Mouse (Mus musculus) hindbrain, embryonic 14.5 days (tissue): Measurements from ENCODE around the gene Ndst2. TPM values are rescaled to one million over a fixed set of nuclear protein-coding genes. Genes with fewer than 3 reads are reported as not detected.
A peak's percentile ranks its signal among the peaks of the same experiment; 100 is the strongest.

Source experiments
- ATAC-seq: fragments of 200-750 bp; cut with Nextera tagmentation; 2 replicates; pipeline ENCODE4 v1.8.0; 2017; ENCODE audit warnings: moderate number of reproducible peaks, mild to moderate bottlenecking, moderate TSS enrichment, moderate library complexity; ENCODE audit not compliant: low FRiP score
- DNase-seq: peaks from one replicate; pipeline ENCODE4 v3.0.0-alpha.2; 2015; ENCODE audit warnings: low spot score
- H3K27ac ChIP-seq: fragments of 300-500 bp; sonication (generic); 2 replicates; pipeline ENCODE4 v1.5.1; 2014; ENCODE audit warnings: mild to moderate bottlenecking, moderate library complexity
- H3K27me3 ChIP-seq: fragments of 300-500 bp; sonication (generic); 2 replicates; pipeline ENCODE4 v1.6.1; 2014; ENCODE audit warnings: mild to moderate bottlenecking, low read length, mixed read lengths; ENCODE audit not compliant: control insufficient read depth, insufficient read depth
- H3K36me3 ChIP-seq: fragments of 300-500 bp; sonication (generic); replicated peaks from 2 replicates; pipeline ENCODE4 v1.6.1; 2014; ENCODE audit not compliant: control insufficient read depth, insufficient read depth
- H3K4me1 ChIP-seq: fragments of 300-500 bp; sonication (generic); replicated peaks from 2 replicates; pipeline ENCODE4 v1.6.1; 2014; ENCODE audit warnings: antibody characterized with exemption, low read length, mixed read lengths; ENCODE audit not compliant: control insufficient read depth, insufficient read depth
- H3K4me2 ChIP-seq: fragments of 300-500 bp; sonication (generic); replicated peaks from 2 replicates; pipeline ENCODE4 v1.6.1; 2014; ENCODE audit warnings: mild to moderate bottlenecking, moderate library complexity
- H3K4me3 ChIP-seq: fragments of 300-500 bp; sonication (generic); replicated peaks from 2 replicates; pipeline ENCODE4 v1.5.1; 2014; ENCODE audit warnings: mild to moderate bottlenecking, low read length
- H3K9ac ChIP-seq: fragments of 300-500 bp; sonication (generic); 2 replicates; pipeline ENCODE4 v1.6.1; 2014
- H3K9me3 ChIP-seq: fragments of 300-500 bp; sonication (generic); 2 replicates; pipeline ENCODE4 v1.6.1; 2016; ENCODE audit warnings: low read length; ENCODE audit not compliant: control insufficient read depth
- WGBS: fragments of 180-500 bp; shearing (Covaris S2); extraction: QIAGEN DNeasy Blood & Tissue Kit; methylation state at CpG from one replicate; pipeline ENCODE4 v1.1.7; 2014; 5-methylcytosine and 5-hydroxymethylcytosine counted together
- microRNA-seq: library from miRNA; unstranded; fragments of <30 nt; microRNA quantifications from one replicate; pipeline ENCODE4, GENCODE M21; 2016
- polyA plus RNA-seq: library from polyadenylated mRNA; unstranded; fragments of >200 nt; fragmentation: Nextera tagmentation; extraction: Ambion mirVana; gene quantifications from 2 replicates; pipeline ENCODE4 v1.2.1, GENCODE M21; 2014

Ndst2 gene
- polyA plus RNA-seq, 1 experiment from 2014 or later = 17.7 TPM

DNA sequence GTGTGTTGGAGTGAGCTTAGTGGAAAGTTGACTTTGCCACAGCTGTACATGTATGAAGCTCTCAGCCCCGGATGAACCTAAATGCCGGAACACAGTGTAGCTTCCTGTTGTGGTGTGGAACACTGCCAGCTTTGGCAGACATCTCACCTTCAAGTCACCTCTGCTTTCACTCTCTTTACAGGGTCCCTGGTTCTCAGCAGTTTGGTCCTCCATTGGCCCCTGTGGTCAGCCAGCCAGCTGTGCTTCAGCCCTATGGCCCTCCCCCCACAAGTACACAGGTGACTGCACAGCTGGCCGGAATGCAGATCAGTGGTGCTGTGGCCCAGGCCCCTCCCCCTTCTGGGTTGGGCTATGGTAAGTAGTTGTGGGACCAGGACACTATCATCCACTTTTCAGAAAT is 51.9 kb downstream of the Ndst2 start:
- no peak overlapping the region for H3K4me2 ChIP-seq
- H3K9me3 ChIP-seq = no peaks in the 10 kb centered on the region
- H3K9ac ChIP-seq = no peak overlapping the region
- ATAC-seq = no peak
- H3K36me3 ChIP-seq = peaks cover 99% of the 10 kb centered on the region
- H3K4me3 ChIP-seq = no peak overlapping the region
- no peak for DNase-seq
- no peaks in the 10 kb centered on the region for H3K4me1 ChIP-seq
- H3K27ac ChIP-seq = no peak overlapping the region
- 75% methylated on average over 3 of the region's 3 CpGs for WGBS
- no peaks in the 10 kb centered on the region for H3K27me3 ChIP-seq

DNA sequence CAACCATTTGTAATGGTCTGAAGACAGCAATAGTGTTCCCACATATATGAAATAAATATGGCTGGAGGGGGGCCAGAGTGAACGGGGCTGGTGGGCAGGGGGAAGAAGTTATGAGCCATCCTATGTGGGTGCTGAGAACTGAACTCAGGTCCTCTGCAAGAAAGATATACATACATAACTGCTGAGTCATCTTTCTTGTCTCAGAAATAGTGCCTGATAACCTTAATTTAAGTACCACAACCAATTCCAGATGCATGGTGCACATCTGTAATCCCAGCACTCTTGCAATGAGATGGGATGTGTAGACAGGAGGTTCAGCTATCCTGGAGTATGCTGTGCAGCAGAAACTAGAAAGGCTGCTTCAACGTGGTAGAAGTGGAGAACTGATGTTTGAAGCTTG is 52.6 kb downstream of the Ndst2 start:
- ATAC-seq = no peak
- no peaks in the 10 kb centered on the region for H3K9me3 ChIP-seq
- no peak overlapping the region for H3K4me3 ChIP-seq
- DNase-seq = no peak
- H3K27ac ChIP-seq = no peak overlapping the region
- peaks cover 99% of the 10 kb centered on the region for H3K36me3 ChIP-seq
- no peaks in the 10 kb centered on the region for H3K4me1 ChIP-seq
- H3K9ac ChIP-seq = no peak overlapping the region
- H3K4me2 ChIP-seq = no peak overlapping the region
- no peaks in the 10 kb centered on the region for H3K27me3 ChIP-seq
- 95% methylated on average over 2 of the region's 2 CpGs for WGBS

DNA sequence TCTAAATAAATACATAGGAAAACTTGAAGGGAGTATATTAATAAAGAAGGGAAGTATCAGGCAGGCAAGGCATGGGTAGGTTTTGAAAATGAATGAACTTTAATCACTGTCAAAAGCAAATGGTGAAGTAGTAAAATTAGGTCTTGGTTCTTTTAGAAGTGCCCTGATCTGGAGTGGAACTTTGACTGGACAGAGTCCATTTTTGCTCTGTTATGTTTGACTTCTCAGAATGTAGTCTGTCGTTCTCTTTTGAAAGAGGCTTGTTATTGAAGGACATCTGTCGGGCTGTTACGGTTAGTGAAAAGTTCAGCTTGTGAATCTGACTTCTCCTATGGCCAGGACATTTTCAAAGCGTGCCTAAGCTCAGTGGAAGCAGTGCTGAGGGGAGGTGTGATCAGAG is 56.5 kb downstream of the Ndst2 start:
- WGBS = 94% methylated on average over 4 of the region's 4 CpGs
- Histone ChIP-seq H3K9me3 (no peaks in the 10 kb centered on the region), H3K4me2 (no peak overlapping the region), H3K4me3 (no peak overlapping the region), H3K9ac (no peak overlapping the region), H3K27ac (no peak overlapping the region), H3K4me1 (peaks cover 18% of the 10 kb centered on the region), H3K36me3 (peaks cover 72% of the 10 kb centered on the region), H3K27me3 (no peaks in the 10 kb centered on the region)
- no peak for DNase-seq
- no peak for ATAC-seq

DNA sequence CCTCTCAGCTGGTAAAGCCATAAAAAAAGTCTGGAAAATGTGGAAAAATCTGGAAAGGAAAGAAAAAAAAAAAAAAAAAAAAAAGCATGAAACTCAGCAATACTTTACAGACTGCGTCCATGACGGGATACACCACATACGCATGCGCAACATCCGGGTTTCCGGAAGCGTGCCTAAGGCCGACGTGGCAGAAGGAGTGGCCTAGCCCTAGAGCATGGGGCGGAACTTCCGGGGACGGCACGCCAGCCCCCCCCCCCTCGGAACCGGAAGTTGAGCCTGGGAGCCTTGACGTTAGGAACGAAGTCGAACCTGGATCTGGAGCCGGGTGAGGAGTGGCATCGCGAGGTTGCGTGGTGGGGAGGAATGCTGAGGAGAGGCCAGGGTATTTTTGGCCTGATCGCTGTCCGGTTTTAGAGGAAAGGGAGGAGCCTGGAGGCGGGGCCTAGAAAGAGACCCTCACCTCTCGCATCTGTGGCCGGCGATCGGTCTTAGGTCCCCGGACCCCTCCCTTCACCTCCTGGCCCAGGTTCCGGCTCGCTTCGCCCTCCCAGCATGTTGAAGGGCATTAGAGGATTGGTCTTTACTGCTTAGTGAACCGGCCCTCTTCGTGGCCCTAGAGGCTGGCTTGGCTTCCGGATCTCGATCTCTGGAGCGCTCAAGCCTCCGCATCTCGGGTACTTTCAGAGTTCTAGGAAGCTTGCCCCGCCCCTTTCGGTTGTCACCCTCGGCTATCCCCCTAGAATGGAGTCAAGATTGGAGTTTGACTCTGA is 60.1 kb downstream of the Ndst2 start, which contains the start of gene Sec24c:
Gene Sec24c, plus strand, starts transcription at position 245 of the 770 bp plus-strand sequence.
- Histone ChIP-seq H3K9ac (peak within 1 kb of the TSS; percentile 75), H3K4me3 (peak within 1 kb of the TSS; percentile 80), H3K9me3 (no peaks in the 10 kb centered on the region), H3K4me2 (peak within 1 kb of the TSS; percentile 89), H3K27me3 (no peaks in the 10 kb centered on the region), H3K4me1 (peaks cover 18% of the 10 kb centered on the region), H3K27ac (peak within 1 kb of the TSS; percentile 87), H3K36me3 (peaks cover 36% of the 10 kb centered on the region)
- WGBS = 2% methylated on average over 43 of the region's 43 CpGs
- DNase-seq (peak; percentile 100), ATAC-seq (peak; percentile 97)

DNA sequence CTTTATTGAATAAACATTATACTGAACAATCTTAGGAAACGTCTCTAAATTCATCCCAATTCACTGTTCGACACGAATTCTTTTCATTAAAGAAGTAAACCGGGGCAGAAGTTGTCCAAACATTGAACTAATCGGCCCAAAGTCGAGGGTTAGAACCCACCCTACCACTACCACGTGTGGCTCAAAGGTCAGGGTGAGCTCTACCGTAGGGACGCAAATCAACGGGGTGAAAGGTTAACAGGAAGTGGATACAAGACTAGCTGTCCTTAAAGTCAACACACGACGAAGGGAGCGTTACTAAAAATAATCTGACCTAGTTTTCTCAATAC is 60.7 kb downstream of the Ndst2 start:
- Histone ChIP-seq H3K27ac (peak overlapping the region; percentile 87), H3K4me2 (peak overlapping the region; percentile 89), H3K9ac (peak overlapping the region; percentile 75; the same call in 1 of the 2 replicates), H3K4me3 (peak overlapping the region; percentile 80), H3K9me3 (no peaks in the 10 kb centered on the region), H3K27me3 (0 out of 2 replicates have a peak, but pooled peaks cover 4% of the 10 kb centered on the region), H3K36me3 (peaks cover 31% of the 10 kb centered on the region), H3K4me1 (peaks cover 18% of the 10 kb centered on the region)
- DNase-seq (no peak), ATAC-seq (peak; percentile 77)
- WGBS = 15% methylated on average over 13 of the region's 13 CpGs

Small RNA genes within 50 kb of the gene (microRNA-seq; reads per million reads assigned to microRNA genes)
- gene Mir6946 = 1.8 reads per million, percentile 5 among the genes with 10 or more reads in this experiment

Other genes with a start within 250 kb of the Ndst2 start
- 0.55 TPM in 2 replicates for gene Mss51, start 237.7 kb downstream of the Ndst2 start, polyA plus RNA-seq
- 121 and 123 TPM in 2 replicates for gene Ppp3cb, start 188.0 kb downstream of the Ndst2 start, polyA plus RNA-seq
- gene Usp54, start 93.5 kb downstream of the Ndst2 start, polyA plus RNA-seq = 13.1 and 13.2 TPM in 2 replicates
- gene Myoz1, start 78.0 kb downstream of the Ndst2 start, polyA plus RNA-seq = not detected in 2 replicates
- gene Synpo2l, start 66.2 kb downstream of the Ndst2 start, polyA plus RNA-seq = 0.07 and 0.09 TPM in 2 replicates
- gene Sec24c, start 60.3 kb downstream of the Ndst2 start, polyA plus RNA-seq = 84.9 and 87.1 TPM in 2 replicates
- gene Fut11, start 39.6 kb downstream of the Ndst2 start, polyA plus RNA-seq = 25.1 and 31.8 TPM in 2 replicates
- gene Chchd1, start 31.6 kb downstream of the Ndst2 start, polyA plus RNA-seq = 169 and 194 TPM in 2 replicates
- gene Zswim8, start 27.0 kb downstream of the Ndst2 start, polyA plus RNA-seq = 38.5 and 50.5 TPM in 2 replicates
- 166 and 197 TPM in 2 replicates for gene Camk2g, start 59.5 kb upstream of the Ndst2 start, polyA plus RNA-seq
- 0.27 and 0.34 TPM in 2 replicates for gene Plau, start 102.1 kb upstream of the Ndst2 start, polyA plus RNA-seq
- gene Vcl, start 194.8 kb upstream of the Ndst2 start, polyA plus RNA-seq = 19.3 and 19.7 TPM in 2 replicates